Mouse (Mus musculus) gastrocnemius, postnatal 25 days (tissue): ENCODE measurements around the gene Hivep2. TPM values are rescaled to one million over a fixed set of nuclear protein-coding genes. Genes with fewer than 3 reads are reported as not detected.

Source experiments
- DNase-seq: peaks from one replicate; pipeline ENCODE4 v3.0.0; 2022
- total RNA-seq, 2 experiments: library from RNA; stranded (reverse); gene quantifications; 1 replicate in 1 of 2; 2 replicates in 1 of 2; pipeline ENCODE4 v1.2.3; 2021

Gene Hivep2
- total RNA-seq, 2 experiments from 2014 or later = 32.0 to 41.5 TPM

DNA sequence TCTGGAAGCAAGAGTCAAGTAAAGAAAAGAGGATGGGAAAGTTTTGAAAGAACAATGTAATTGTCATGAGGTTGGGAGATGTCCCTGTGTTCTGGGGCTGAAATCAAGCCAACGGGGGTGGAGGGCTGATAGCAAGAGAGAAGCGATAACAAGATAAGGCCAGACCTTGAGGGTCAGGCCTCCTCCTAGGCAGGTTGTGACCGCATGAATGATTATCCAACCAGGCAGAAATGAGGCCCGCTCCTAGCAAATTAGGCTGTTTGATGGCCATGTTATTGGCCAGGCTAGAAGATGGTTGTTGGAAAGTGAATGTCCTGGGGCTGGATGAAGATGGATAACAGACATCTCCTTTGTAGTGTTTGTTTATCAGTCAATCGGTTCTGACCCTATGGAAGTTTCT, 5.4 kb downstream of the Hivep2 start:
- DNase-seq = no peak

DNA sequence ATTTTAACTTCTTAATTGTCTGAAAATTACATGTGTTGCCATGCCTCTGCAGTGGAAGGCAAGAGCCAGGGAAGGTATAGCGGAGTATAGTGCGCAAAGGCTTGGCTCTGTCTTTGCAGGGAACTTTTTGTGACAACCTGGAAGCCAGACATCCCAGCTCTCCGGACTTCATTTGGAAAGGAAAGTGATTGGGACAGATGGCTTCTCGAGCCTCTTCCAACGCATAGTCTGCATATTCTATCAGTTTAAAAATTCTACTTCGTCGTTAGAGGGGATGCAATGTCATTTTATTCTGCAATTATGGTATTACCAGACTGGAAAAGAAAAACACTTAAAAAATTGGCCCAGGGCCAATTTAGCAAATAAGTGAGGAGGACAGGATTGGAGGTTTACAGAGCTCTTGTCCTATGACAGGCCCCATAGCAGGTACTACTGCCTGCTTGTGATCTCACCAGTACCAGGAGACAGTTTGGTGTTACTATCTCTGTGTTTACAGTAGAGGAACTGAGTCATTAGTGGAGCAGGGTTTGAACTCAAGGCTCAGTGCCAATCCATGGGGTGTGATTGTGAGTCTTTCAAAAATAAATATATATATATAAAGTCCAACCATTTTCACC, 7.8 kb downstream of the Hivep2 start:
- no peak for DNase-seq

DNA sequence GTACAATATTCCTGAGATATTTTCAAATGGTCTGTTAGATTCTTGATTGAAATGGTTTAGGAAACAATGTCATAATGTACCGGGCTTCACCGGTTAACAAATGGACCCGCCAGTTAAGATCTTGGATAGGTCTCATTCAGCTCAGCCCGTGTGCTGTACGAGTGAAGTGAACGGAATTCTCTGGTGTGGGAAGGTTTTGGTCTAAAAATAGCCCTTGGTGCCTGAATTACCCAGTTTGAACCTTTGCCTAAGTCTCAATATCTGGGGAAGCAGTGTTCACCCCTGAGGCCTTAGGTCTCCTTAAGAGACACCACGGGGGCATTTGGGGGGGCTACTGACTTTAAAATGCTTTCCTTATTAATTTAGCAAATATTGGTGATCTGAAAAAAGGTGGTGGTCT, 8.6 kb downstream of the Hivep2 start:
- DNase-seq = no peak

DNA sequence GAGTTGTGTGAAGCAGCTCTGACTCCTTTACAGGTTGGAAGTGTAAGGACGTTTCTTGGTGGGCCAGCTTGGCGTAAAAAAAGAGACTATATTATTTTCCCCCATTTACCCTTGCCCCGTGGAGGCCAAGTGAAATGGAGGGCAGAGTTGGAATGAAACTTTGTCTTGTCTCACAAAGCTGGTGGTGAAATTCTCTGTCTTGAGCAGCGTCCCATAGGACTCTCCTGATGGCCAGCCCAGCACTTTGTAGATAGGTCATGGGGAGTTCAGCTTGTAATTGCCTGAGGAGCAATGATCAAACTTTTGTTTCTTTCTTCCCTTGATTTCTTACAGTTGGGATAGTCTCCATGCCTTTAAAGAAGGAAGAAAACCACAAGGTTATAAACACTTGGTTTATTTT, 10.0 kb downstream of the Hivep2 start:
- no peak for DNase-seq

DNA sequence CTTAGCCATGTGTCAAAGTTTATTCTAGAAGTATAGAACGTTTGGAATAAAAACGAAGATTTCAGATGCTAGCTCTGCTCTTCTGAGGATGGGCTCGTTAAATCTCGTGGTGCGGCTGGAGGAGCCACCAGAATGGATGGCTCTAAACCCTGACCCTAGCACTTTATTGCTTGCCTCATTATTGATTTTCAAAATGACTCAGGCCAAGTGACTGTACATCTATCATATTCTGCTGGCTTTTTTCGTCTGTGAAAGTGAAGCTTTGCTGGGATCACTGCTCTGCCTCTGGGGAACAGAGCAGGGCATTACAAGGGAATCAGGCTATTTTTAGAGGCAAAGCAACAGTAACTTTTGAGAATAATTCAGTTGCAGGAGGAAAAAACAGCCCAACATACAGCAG, 10.4 kb downstream of the Hivep2 start:
- DNase-seq = no peak

DNA sequence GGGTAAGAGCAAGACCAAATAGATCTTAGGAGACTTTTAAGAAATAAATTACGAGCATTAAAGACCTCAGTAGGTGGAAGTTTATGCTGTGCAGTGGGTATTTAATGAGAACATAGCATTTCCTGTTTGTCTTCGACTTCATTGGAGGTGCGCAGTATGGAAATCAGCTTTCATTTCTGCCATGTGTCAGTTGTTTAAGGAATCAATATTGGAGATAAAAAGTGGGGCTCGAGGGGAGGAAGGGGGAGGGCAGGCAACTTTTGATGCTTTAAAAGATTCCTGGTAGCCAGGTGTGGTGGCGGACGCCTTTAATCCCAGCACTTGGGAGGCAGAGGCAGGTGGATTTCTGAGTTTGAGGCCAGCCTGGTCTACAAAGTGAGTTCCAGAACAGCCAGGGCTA, 16.4 kb downstream of the Hivep2 start:
- no peak for DNase-seq

DNA sequence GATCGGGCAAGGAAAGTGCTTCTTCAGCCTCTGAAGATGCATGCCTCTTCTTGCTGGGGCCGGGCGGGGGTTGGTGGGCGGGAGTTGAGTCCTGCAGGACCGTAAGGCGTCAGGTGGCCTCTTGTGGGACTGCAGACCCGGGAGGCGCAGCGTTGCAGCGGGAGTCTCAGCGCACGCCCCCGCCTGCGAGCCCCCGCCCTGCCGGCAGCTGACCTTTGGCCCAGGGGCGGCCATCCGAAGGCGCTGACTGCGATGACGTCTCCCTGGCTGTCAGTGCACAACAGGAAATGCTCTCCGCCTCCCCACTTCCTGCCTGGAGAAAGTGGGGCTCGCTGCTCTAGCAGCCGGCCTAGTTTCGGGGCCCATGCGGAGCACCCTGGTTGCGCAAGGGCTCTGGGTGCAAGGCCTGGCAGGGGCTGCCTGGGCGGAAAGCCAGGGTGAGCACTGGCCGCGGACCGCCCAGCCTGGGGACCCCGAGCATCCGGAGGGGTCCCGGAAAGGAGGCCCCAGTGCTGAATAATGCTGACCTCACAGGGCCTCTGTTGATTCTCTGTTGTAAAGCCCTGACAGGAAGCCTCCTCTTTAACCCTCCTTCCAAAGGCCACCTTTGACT, 17.0 kb downstream of the Hivep2 start:
- DNase-seq = peak; percentile 81

DNA sequence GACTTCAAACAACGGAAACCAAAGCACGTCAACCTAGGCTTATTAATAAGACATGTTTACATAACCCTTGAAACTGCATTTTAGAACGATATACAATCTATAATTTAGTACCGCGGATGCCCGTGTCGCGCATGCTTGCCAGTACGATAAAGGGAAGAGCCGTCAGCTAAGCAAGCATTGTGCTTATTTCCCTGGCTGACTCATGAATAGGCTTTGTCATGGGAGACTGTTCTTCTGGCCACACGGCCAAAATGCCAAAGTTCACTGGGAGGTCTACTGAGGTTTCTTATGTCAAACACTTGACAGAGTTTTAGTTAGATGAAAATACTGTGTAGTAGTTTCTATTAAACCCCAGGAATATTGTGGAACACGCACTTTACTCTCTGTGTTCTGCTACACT, 17.8 kb downstream of the Hivep2 start:
- DNase-seq = no peak

DNA sequence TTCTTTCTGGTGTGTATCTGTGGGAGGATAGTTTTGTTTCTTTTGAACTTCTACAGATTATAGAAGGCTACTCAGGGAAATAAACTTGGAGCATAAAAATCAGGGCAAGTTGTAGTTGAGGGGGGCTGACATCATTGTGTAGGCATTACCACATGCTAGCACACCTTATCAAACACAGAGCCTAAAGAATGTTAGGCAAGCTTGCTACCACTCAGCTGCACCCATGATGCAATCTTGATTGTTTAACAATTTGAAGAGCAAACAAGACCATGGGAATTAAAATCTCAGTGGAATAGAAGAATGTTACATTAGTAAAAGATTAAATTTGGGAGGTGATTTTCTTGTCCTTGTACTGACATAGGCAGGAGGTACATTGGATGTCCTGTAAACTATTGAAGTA, 18.4 kb downstream of the Hivep2 start:
- no peak for DNase-seq

DNA sequence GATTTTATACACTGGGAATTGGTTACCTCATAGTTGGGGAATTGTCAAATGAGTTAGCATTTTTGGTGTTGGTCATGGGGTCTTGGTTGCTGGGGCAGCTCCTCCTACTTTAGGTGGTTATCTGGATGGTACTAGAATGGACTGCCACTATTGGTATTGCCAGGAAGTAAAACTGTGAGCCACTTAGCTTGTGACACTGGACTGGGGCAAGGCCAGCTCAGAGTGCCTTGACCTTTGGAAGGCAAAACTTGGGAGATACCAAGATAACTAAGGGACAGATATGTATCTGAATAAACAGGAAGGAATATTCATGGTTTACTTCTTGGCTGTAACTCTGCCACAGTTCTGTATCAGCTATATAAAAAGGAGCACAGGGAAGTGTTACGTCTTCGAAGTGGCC, 20.7 kb downstream of the Hivep2 start:
- no peak for DNase-seq

DNA sequence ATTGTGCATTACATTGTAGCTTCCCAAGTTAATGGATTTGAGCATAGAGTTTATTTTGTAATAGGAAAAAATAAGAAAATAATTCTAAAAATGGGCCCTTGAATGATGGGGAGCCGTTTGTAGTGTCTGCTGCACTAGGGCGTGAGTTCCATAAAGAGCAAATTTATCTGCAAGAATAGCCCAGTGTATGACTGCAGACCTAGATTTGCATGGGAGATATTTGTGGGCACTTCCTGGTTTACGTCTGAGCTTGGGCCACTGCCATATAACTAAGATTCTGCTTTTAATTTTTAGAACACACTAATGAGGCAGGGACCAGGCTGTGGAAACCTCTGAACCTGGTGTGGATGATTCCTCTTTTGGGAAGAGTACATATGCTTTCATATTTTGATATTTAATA, 21.5 kb downstream of the Hivep2 start:
- no peak for DNase-seq

DNA sequence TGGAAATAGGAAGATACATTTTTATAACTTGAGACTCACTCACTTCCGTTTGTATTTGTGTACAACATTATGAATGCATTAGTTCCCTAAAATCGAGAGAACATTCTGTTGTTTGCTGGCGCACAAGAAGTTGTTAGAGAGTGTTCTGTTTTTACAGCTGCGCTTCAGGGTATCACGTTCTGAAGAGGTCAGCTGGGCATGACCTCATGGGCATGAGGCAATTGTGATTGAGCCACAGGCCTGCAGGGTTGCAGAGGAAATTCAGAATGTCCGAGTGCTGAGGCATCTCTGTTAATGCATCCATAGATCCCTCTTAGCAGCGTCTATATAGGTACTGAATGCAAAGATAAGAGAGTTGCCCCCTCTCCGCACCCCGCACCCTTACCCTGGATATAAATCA, 22.4 kb downstream of the Hivep2 start:
- peak; percentile 22 for DNase-seq

DNA sequence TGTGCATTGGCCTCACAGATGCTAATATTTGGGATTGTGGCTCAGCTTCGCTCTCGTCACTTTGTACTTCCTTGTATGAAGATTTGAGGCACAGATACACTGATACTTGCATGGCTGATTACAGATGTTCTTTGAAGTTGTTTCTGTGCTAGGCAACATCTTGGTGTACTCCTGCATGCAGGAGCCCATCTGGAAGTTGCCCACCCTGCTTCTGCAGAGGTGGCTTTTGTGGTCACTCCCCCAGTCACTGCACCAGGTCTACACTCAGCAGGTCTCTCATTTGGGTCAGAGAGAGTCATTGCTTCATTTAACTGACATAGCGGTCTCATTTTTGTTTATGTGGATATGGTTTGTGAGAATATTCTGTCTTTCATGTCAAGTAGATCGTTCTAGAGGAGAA, 22.9 kb downstream of the Hivep2 start:
- no peak for DNase-seq

DNA sequence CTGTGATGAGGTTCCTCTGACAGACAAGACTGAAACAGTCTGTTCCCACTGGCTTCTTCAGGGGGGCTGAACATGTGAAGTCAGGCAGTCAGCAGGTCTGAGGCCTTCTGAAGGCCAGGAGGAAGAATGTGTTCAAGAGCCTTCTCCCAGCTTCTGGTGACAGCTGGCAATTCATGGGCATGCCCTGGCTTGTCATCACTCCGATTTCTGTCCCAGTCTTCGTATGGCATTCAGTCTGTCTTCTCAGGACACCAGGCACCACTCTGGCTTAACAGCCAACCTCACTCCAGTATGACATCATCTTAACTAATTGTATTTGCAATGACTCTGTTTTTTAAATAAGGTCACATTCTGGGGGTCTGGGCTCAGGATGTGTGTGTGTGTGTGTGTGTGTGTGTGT, 25.0 kb downstream of the Hivep2 start:
- DNase-seq = peak; percentile 50

DNA sequence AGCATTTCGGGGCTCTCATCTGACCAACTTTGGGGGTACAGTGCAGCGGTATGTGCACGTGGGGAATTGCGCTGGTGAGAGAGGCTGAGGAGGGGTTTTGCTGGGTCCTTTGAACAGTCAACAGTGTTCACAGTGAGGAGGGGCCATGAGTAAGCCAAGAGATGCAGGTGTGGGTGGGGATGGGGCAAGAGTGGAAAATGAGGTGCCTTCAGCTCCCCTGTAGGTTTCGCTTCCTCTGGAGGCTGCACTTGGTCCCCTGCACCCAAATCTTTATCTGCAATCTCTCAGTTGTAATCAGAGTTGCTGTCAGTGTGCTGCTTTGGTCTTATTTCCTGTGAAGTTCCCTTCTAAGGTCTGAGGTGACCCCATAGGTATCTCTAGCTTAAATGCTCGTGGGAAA, 27.5 kb downstream of the Hivep2 start:
- DNase-seq = no peak

DNA sequence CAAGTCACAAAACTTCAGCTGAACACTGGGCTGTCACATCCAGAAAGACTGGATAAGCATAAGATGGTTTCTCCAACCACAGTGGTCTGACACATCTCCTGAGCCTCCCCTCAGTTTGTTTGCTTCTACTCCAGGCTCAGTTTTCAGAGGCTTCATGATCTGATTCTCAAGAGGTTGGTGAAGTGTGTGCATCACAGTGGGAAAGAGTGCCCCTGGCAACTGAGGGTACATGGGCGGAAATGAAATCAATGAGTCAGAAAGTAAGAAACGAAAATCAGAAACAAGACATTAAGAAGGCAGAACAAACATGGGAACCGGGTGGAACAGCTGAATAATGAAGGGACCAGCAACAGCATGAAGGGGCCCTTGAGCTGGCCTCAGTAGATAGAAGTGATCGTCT, 31.5 kb downstream of the Hivep2 start:
- no peak for DNase-seq

DNA sequence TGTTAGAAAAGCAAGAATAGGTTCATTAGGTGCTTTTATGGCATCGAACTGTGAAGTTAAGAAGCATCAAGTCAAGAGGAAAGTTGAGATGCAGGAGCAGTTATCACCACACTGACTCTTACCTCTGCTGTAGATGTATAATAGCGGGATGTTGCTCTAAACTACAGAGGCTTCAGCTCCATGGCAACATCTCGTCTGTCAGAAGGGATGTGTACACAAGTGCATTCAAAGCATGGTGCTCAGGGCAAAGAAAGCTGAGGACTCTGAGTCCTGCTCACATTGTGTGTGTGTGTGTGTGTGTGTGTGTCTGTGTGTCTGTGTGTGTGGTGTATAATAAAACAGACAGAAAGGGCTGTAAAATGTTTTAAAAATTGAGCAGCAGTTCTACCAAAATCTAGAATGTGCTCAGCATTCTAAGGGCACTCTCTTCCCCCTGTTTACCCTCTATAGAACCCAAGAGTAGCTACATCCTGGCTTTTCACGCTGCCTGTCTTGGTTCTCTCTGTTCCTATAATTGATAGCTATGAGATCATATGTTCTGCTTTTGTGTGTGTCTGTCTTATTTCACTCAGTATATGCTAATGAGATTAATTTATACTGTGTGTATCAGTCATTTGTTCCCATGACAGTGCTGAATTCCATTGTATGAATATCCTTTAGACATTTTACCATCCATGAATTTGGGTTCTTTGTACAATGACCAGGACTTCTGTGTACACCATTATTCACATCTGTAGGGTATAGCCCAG, 39.1 kb downstream of the Hivep2 start:
- no peak for DNase-seq

DNA sequence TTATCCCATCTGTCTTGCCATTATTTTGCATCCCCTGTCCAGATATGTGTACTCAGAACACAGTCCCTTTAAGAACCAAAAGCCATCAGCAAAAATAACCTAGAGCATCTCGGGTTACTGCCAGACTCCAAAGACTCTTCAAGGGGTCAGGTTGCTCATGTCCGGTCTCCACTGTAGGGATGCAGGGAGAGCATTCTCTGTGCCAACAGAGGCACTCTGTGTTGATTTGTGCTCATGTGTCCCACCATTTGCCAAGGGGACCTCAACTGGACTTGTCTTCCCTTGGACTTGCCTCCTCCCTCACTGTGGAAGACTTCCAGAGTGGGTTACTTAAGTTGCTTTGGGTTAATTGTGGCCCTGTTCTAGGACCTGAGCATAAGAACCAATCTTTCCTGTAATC, 43.8 kb downstream of the Hivep2 start:
- peak; percentile 73 for DNase-seq

DNA sequence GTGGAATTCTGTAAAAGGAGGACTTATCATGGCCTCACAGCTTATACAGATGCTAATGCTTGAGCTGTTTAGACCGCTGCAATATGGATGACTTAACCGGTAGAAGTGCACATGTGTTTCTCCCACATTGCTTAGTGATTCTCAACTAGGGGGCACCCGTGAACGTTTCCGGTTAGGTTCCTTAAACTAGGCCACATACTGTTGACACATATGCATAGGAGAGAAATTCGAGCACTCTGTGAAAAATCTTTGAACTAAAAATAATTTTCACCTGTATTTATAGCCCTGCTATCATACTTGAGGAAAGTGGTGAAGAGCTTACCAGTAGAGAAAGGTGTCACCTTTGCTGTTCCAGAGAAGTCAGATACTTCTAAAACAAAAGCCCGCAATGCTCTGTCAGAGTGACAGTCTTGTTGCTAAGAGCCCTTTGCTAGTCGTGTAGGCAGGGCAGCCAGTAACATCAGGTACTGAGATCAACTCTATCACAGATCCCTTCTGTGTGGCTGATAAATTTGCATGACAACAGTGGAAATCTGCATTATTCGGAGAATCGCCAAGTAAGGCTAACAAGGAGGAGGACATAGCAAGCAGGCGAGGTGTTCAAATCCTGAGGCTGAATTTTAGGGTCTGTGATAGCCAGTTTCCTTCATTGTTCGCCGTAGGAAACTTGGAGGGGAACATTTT, 50.6 kb downstream of the Hivep2 start:
- no peak for DNase-seq

DNA sequence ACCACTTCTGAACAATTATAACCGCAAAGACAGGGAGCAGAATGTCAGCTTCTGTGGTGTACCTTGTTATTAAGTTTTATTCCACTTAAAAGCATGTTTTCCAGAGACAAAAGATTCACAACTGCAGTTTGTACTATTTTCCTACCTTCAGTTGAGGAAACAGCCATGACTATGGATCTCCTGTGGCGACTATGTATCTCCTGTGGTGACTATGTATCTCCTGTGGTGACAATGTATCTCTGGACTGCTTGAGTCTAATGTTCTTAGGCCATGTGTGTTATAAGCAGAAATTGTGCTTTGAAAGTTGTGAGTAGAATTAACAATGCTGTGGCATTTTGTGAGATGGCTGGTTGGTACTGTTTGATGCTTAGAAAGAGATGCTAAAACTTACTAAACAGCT, 51.5 kb downstream of the Hivep2 start:
- no peak for DNase-seq

DNA sequence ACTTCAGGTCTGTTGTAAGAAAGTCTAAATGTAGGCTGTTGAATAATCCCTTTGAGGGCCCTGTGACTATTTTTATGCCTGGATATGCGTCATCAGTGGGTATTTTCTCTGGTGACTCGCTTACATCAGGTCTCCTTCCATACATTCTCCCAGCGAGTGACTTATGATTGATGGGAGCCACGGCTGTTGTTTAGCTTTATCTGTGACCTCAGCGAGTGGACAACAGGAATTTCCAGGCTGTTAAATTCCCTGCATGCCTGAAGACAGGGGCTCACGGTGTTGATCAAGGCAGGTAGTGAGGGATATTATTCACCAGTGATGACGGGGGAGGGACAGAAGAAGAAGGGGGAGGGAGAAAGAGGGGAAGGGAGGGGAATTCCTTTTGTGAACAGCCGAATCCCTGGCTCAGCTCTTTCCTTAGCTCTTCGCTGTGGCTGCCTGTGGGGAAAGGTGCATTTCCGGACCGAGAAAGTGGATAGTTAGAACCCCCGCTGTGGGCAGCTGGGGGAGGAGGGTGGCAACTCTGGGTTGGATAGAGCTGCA, 52.0 kb downstream of the Hivep2 start:
- peak; percentile 33 for DNase-seq

DNA sequence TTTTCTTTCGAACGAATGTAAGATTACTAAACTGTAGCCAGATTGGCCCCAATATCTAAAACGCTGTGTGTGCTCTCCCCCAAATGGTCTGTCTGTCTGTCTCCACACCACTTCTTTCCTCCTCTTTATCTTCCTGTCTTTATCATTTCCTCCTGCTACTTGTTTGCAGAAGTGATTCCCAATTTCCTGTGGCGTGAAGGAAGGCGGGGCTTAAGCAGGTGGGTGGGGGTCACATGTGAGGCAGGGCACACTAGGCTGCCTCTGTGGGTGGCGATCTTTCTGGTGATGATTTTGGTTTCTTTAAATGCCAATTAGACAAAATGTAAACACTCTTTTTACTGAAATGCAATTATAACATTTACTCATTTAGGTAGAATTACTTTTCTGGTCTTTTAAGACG, 52.8 kb downstream of the Hivep2 start:
- DNase-seq = no peak

DNA sequence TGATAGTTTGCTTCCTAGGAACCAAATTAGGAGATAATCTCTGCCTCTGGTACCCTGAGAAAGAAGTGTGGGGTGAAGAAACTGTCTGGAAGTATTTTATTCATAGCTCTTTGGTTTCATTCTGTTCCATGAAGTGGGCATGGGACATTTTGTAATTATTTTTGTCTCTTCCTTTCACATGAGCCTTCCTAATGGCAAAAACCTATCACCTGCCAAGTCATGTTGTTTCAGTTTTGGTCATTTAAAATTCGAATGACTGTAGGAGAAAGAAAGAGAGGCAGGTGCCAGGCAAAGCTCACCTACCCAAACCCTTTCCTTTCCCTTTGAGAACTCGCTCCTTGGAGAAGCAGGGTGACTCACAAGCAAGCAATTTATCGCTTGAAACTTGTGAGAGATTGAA, 53.3 kb downstream of the Hivep2 start:
- DNase-seq = no peak
